Mouse (Mus musculus): Measurements from ENCODE around the gene Gm39115. TPM values are rescaled to one million over a fixed set of nuclear protein-coding genes. Genes with fewer than 3 reads are reported as not detected.
A peak's percentile ranks its signal among the peaks of the same experiment; 100 is the strongest.
"Not testable (repeated sequence)": the region's sequence is repeated elsewhere in the genome, so short reads cannot be mapped to it uniquely, and the experiment has no call there.

The Gm39115 gene
- total and polyA plus RNA-seq, 2 experiments from 2014 or later, result not detected

DNA sequence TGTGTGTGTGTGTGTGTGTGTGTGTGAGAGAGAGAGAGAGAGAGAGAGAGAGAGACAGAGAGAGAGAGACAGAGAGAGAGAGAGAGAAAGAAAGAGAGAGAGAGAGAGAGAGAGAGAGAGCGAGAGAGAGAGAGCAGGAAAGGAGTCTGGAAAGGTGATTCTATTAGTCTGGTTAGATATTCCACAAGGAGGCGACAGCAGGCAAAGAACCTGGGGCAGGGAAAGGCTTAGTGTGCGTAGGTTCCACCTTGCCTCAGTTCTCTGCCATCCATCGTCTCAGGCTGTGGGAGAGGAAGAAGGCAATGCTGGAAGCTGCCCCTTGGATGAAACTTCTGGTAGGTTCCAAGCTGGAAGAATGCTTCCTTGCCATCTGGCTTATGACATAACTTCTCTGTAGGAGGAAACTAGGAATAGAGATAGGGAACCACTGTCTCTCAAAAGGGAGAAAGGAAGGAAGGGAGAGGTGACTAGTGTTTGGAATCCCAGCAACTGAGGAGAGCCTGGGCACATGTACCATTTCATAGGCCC is 9.6 kb upstream of the Gm39115 start:
- Histone ChIP-seq H3K27me3 (ENCODE audit: control insufficient read depth, insufficient read depth, low read length) (no peaks in the 10 kb centered on the region; the same call in 1 of the 2 replicates), H3K4me1 (ENCODE audit: control insufficient read depth, insufficient read depth) (peaks cover 7% of the 10 kb centered on the region; the same call in 1 of the 2 replicates), H3K36me3 (replicated peaks; ENCODE audit: control insufficient read depth, insufficient read depth, low read length) (no peaks in the 10 kb centered on the region), H3K9ac (replicated peaks; ENCODE audit: low read depth, low read length) (no peak overlapping the region), H3K4me2 (ENCODE audit: low read depth, low read length) (no peak overlapping the region), H3K9me3 (replicated peaks; ENCODE audit: control insufficient read depth, low read length) (no peaks in the 10 kb centered on the region), H3K27ac (ENCODE audit: low read depth) (no peak overlapping the region), H3K4me3 (ENCODE audit: low read depth, low read length) (no peak overlapping the region)
- TF ChIP-seq EP300 (IDR thresholded peaks at IDR 0.05; ENCODE audit: low read depth) (no peak), CTCF (IDR thresholded peaks at IDR 0.05; ENCODE audit: low read depth) (no peak)
- DNase-seq (ENCODE audit: low spot score), result no peak
- 29% methylated on average over 4 of the region's 4 CpGs for WGBS
- no peak for ATAC-seq (ENCODE audit: insufficient read depth, low read depth)

DNA sequence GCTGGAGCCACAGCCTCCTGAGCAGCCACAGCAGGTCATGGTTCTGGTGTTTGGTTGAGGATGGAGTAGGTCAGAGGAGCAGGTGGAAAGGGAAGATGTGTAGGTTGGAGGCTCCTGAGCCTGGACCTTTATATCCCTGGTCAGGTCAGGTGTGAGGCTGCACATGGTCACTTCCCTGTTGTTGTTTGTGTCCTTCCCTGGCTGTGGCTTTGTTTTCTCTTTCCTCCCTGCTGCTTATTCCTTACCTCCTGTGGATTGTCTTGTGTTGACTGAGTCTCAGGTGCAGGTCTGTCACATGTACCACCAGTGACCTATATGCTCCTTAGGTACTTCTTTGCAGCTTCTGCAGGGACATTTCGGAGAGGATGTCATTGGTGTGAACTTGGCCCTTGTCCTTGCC is 8.7 kb upstream of the Gm39115 start, which contains the start of gene Gm45337:
Gm45337 (minus strand) TSS at position 101 of the 400 bp plus-strand sequence.
- no peak for DNase-seq (ENCODE audit: low spot score)
- TF ChIP-seq CTCF (IDR thresholded peaks at IDR 0.05; ENCODE audit: low read depth), result no peak
- TF ChIP-seq EP300 (IDR thresholded peaks at IDR 0.05; ENCODE audit: low read depth), result no peak
- H3K4me3 ChIP-seq (ENCODE audit: low read depth, low read length), result no peak within 1 kb of the TSS
- peaks cover 7% of the 10 kb centered on the region; the same call in 1 of the 2 replicates for H3K4me1 ChIP-seq (ENCODE audit: control insufficient read depth, insufficient read depth)
- no peaks in the 10 kb centered on the region; the same call in 1 of the 2 replicates for H3K27me3 ChIP-seq (ENCODE audit: control insufficient read depth, insufficient read depth, low read length)
- 65% methylated on average over 1 of the region's 1 CpGs for WGBS
- no peak within 1 kb of the TSS for H3K9ac ChIP-seq (replicated peaks; ENCODE audit: low read depth, low read length)
- no peak within 1 kb of the TSS for H3K4me2 ChIP-seq (ENCODE audit: low read depth, low read length)
- no peaks in the 10 kb centered on the region for H3K9me3 ChIP-seq (replicated peaks; ENCODE audit: control insufficient read depth, low read length)
- H3K27ac ChIP-seq (ENCODE audit: low read depth), result no peak within 1 kb of the TSS
- no peaks in the 10 kb centered on the region for H3K36me3 ChIP-seq (replicated peaks; ENCODE audit: control insufficient read depth, insufficient read depth, low read length)
- ATAC-seq (ENCODE audit: insufficient read depth, low read depth), result no peak

DNA sequence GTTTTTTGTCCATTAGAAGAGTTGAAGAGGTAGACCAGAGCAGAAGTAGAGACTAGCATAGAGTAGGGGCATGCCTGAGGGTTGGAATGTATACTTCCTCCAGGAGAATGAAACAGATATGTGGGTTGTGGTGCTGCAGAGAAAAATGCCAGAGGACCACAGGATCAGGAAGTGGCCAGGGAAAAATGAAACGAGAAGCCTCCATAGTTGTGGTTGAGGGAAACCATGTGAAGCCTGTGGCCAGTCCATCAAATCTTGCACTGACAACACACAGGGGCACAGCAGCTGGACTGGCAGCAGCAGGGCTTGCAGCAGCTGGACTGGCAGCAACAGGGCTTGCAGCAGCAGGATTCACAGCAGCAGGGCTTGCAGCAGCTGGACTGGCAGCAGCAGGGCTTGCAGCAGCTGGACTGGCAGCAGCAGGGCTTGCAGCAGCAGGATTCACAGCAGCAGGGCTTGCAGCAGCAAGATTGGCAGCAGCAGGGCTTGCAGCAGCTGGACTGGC is 7.7 kb upstream of the Gm39115 start:
- not testable (repeated sequence) for H3K4me2 ChIP-seq (ENCODE audit: low read depth, low read length); H3K9me3 ChIP-seq (replicated peaks; ENCODE audit: control insufficient read depth, low read length); ATAC-seq (ENCODE audit: insufficient read depth, low read depth); H3K9ac ChIP-seq (replicated peaks; ENCODE audit: low read depth, low read length); H3K4me1 ChIP-seq (ENCODE audit: control insufficient read depth, insufficient read depth); H3K27me3 ChIP-seq (ENCODE audit: control insufficient read depth, insufficient read depth, low read length); H3K4me3 ChIP-seq (ENCODE audit: low read depth, low read length); H3K27ac ChIP-seq (ENCODE audit: low read depth); DNase-seq (ENCODE audit: low spot score); H3K36me3 ChIP-seq (replicated peaks; ENCODE audit: control insufficient read depth, insufficient read depth, low read length)
- 9% methylated on average over 1 of the region's 1 CpGs for WGBS

DNA sequence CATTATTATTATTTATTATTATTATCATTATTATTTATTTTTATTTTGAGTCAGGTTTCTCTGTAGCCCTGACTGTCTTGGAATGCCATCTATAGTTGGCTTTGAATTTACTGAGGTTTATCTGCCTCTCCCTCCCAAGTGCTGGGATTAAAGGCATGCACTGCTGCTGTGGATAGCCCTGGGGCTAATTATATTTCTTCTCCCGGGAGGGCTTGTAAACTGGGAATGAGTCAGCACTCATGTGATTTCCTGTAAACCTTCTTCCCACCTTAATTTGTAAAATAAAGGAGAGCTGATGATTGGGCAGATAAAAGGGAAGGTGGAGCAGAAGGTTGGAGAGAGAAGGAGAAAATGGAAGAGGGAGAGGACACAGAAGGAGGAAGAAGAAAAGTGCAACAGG is 4.9 kb upstream of the Gm39115 start:
- DNase-seq (ENCODE audit: low spot score) (no peak), ATAC-seq (ENCODE audit: insufficient read depth, low read depth) (no peak)
- TF ChIP-seq CTCF (IDR thresholded peaks at IDR 0.05; ENCODE audit: low read depth) (no peak), EP300 (IDR thresholded peaks at IDR 0.05; ENCODE audit: low read depth) (no peak)
- H3K36me3 ChIP-seq (replicated peaks; ENCODE audit: control insufficient read depth, insufficient read depth, low read length), result no peaks in the 10 kb centered on the region
- H3K27ac ChIP-seq (ENCODE audit: low read depth), result no peak overlapping the region
- 9% methylated on average over 1 of the region's 1 CpGs for WGBS
- no peak overlapping the region for H3K4me3 ChIP-seq (ENCODE audit: low read depth, low read length)
- H3K27me3 ChIP-seq (ENCODE audit: control insufficient read depth, insufficient read depth, low read length), result no peaks in the 10 kb centered on the region; the same call in 1 of the 2 replicates
- no peak overlapping the region for H3K4me2 ChIP-seq (ENCODE audit: low read depth, low read length)
- H3K4me1 ChIP-seq (ENCODE audit: control insufficient read depth, insufficient read depth), result peaks cover 7% of the 10 kb centered on the region; the same call in 1 of the 2 replicates
- no peaks in the 10 kb centered on the region for H3K9me3 ChIP-seq (replicated peaks; ENCODE audit: control insufficient read depth, low read length)
- H3K9ac ChIP-seq (replicated peaks; ENCODE audit: low read depth, low read length), result no peak overlapping the region

DNA sequence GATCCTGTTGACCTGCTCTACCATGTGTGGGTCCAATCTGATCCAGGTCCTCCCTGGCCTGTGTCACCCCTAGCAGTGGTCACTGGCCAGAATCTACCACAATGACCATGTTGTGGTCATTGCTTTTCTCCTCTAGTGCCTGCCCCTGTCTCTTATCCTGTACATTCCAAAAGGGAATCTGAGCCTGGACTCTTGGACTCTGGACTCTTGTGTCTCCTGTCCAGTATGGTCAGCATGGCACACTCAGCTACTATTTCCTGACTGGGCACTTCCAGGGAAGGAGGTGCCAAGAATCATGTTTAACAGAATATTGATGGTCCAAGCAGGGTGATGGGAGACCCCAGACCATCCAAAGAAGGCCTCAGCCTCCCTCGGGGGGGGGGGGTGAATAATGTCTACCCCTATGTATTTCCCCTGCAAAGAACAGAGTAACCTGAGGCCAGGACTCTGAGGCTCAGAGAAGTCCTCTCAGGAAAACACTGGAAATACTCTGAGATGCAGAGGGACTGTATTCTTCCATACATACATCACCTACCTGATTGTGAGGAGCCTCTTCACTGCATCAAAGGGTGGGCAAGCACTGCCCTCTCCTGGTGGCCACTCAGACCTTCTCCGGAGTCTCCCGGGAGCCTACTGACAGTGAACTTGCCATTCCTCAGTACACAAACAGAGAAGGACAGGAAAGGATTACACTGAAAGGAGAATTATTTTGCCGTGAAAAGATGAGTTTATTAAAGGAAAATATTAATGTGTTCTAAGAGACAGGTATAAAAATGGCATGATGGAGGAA is 1.4 kb downstream of the Gm39115 start:
- H3K4me1 ChIP-seq (ENCODE audit: control insufficient read depth, insufficient read depth), result no peaks in the 10 kb centered on the region
- H3K9ac ChIP-seq (replicated peaks; ENCODE audit: low read depth, low read length), result no peak overlapping the region
- H3K4me2 ChIP-seq (ENCODE audit: low read depth, low read length), result no peak overlapping the region
- WGBS, result 41% methylated on average over 4 of the region's 4 CpGs
- H3K9me3 ChIP-seq (replicated peaks; ENCODE audit: control insufficient read depth, low read length), result no peaks in the 10 kb centered on the region
- ATAC-seq (ENCODE audit: insufficient read depth, low read depth) (no peak), DNase-seq (ENCODE audit: low spot score) (no peak)
- TF ChIP-seq CTCF (IDR thresholded peaks at IDR 0.05; ENCODE audit: low read depth), result peak; percentile 54
- no peak for TF ChIP-seq EP300 (IDR thresholded peaks at IDR 0.05; ENCODE audit: low read depth)
- H3K27ac ChIP-seq (ENCODE audit: low read depth), result no peak overlapping the region
- no peaks in the 10 kb centered on the region for H3K36me3 ChIP-seq (replicated peaks; ENCODE audit: control insufficient read depth, insufficient read depth, low read length)
- H3K27me3 ChIP-seq (ENCODE audit: control insufficient read depth, insufficient read depth, low read length), result no peaks in the 10 kb centered on the region
- H3K4me3 ChIP-seq (ENCODE audit: low read depth, low read length), result no peak overlapping the region

Measured in heart, postnatal 0 days (tissue).